Mouse (Mus musculus) embryonic facial prominence, embryonic 12.5 days (tissue): ENCODE measurements around the gene Mfsd9. TPM values are rescaled to one million over a fixed set of nuclear protein-coding genes. Genes with fewer than 3 reads are reported as not detected.

Experiments
- ATAC-seq: fragments of 200-750 bp; cut with Nextera tagmentation; 2 replicates; pipeline ENCODE4 v1.8.0; 2017; ENCODE audit not compliant: insufficient number of reproducible peaks, insufficient read depth, low FRiP score, low TSS enrichment
- H3K27ac ChIP-seq: fragments of 300-500 bp; sonication (generic); 2 replicates; pipeline ENCODE4 v1.5.1; 2016; ENCODE audit warnings: mild to moderate bottlenecking
- H3K27me3 ChIP-seq: fragments of 300-500 bp; sonication (generic); 2 replicates; pipeline ENCODE4 v1.6.1; 2016; ENCODE audit warnings: mild to moderate bottlenecking, moderate library complexity
- H3K36me3 ChIP-seq: fragments of 300-500 bp; sonication (generic); 2 replicates; pipeline ENCODE4 v1.6.1; 2016; ENCODE audit warnings: mild to moderate bottlenecking
- H3K4me1 ChIP-seq: fragments of 300-500 bp; sonication (generic); 2 replicates; pipeline ENCODE4 v1.6.1; 2016
- H3K4me2 ChIP-seq: fragments of 300-500 bp; sonication (generic); replicated peaks from 2 replicates; pipeline ENCODE4 v1.6.1; 2016; ENCODE audit warnings: mild to moderate bottlenecking, moderate library complexity
- H3K4me3 ChIP-seq: fragments of 300-500 bp; sonication (generic); 2 replicates; pipeline ENCODE4 v1.5.1; 2016; ENCODE audit warnings: mild to moderate bottlenecking
- H3K9ac ChIP-seq: fragments of 300-500 bp; sonication (generic); 2 replicates; pipeline ENCODE4 v1.6.1; 2016; ENCODE audit warnings: mild to moderate bottlenecking, moderate library complexity
- H3K9me3 ChIP-seq: fragments of 300-500 bp; sonication (generic); 2 replicates; pipeline ENCODE4 v1.6.1; 2016; ENCODE audit warnings: mild to moderate bottlenecking, moderate library complexity
- WGBS: fragments of 180-500 bp; shearing (Covaris S2); methylation state at CpG from one replicate; pipeline ENCODE4 v1.1.7; 2016; 5-methylcytosine and 5-hydroxymethylcytosine counted together
- polyA plus RNA-seq: library from polyadenylated mRNA; unstranded; fragments of >200 nt; fragmentation: Nextera tagmentation; extraction: Ambion mirVana; gene quantifications from 2 replicates; pipeline ENCODE4 v1.2.1, GENCODE M21; 2016

The Mfsd9 gene
- polyA plus RNA-seq, 1 experiment from 2014 or later = 3.5 TPM

- WGBS = 86% methylated on average over 12 of the region's 12 CpGs
- Histone ChIP-seq H3K27ac (no peak overlapping the region), H3K36me3 (no peaks in the 10 kb centered on the region), H3K4me1 (no peaks in the 10 kb centered on the region), H3K4me2 (no peak overlapping the region), H3K9ac (no peak overlapping the region), H3K9me3 (no peaks in the 10 kb centered on the region), H3K4me3 (no peak overlapping the region), H3K27me3 (no peaks in the 10 kb centered on the region)
- no peak for ATAC-seq
Observed at GRCm38 (mm10) chr1:40804118-40804517, 13.6 kb upstream of the Mfsd9 start.

- WGBS = 22% methylated on average over 3 of the region's 3 CpGs
- Histone ChIP-seq H3K4me3 (no peak overlapping the region), H3K9ac (no peak overlapping the region), H3K27me3 (no peaks in the 10 kb centered on the region), H3K4me2 (no peak overlapping the region), H3K9me3 (no peaks in the 10 kb centered on the region), H3K4me1 (no peaks in the 10 kb centered on the region), H3K36me3 (no peaks in the 10 kb centered on the region), H3K27ac (no peak overlapping the region)
- ATAC-seq = no peak
Observed at GRCm38 (mm10) chr1:40802759-40803158, 12.3 kb upstream of the Mfsd9 start.

DNA sequence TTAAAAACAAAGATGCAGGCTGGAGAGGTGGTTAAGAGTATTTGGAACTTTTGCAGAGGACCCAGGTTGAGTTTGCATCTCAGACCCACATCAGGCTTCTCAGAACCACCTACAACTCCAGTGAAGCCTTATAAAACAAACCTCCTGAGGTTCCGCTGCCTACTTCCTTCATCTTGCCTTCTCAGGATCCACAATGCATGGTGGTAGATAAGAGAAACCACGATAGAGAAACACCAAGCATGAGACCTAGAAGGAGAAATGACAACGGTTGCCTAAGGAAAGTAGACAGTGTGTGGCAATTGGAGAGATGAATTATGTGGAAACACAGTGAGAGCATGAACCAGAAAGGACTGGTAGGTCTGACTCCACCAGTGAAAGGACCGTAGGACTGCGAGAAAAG, 10.4 kb upstream of the Mfsd9 start:
- H3K4me1 ChIP-seq = no peaks in the 10 kb centered on the region
- no peaks in the 10 kb centered on the region for H3K27me3 ChIP-seq
- no peaks in the 10 kb centered on the region for H3K9me3 ChIP-seq
- H3K27ac ChIP-seq = no peak overlapping the region
- no peak overlapping the region for H3K9ac ChIP-seq
- no peak for ATAC-seq
- no peak overlapping the region for H3K4me3 ChIP-seq
- H3K4me2 ChIP-seq = no peak overlapping the region
- no peaks in the 10 kb centered on the region for H3K36me3 ChIP-seq
- WGBS = 85% methylated on average over 5 of the region's 5 CpGs

- Histone ChIP-seq H3K9ac (no peak overlapping the region), H3K4me3 (no peak overlapping the region), H3K4me1 (no peaks in the 10 kb centered on the region), H3K4me2 (no peak overlapping the region), H3K9me3 (no peaks in the 10 kb centered on the region), H3K27ac (no peak overlapping the region), H3K27me3 (no peaks in the 10 kb centered on the region), H3K36me3 (no peaks in the 10 kb centered on the region)
- 92% methylated on average over 8 of the region's 8 CpGs for WGBS
- no peak for ATAC-seq
Observed at GRCm38 (mm10) chr1:40799121-40799520, 8.6 kb upstream of the Mfsd9 start.

- H3K36me3 ChIP-seq = no peaks in the 10 kb centered on the region
- no peaks in the 10 kb centered on the region for H3K9me3 ChIP-seq
- WGBS = 16% methylated on average over 5 of the region's 5 CpGs
- H3K4me2 ChIP-seq = no peak overlapping the region
- no peaks in the 10 kb centered on the region for H3K27me3 ChIP-seq
- ATAC-seq = no peak
- no peak overlapping the region for H3K9ac ChIP-seq
- no peaks in the 10 kb centered on the region for H3K4me1 ChIP-seq
- no peak overlapping the region for H3K27ac ChIP-seq
- no peak overlapping the region for H3K4me3 ChIP-seq
Observed at GRCm38 (mm10) chr1:40797348-40797747, 6.9 kb upstream of the Mfsd9 start.

DNA sequence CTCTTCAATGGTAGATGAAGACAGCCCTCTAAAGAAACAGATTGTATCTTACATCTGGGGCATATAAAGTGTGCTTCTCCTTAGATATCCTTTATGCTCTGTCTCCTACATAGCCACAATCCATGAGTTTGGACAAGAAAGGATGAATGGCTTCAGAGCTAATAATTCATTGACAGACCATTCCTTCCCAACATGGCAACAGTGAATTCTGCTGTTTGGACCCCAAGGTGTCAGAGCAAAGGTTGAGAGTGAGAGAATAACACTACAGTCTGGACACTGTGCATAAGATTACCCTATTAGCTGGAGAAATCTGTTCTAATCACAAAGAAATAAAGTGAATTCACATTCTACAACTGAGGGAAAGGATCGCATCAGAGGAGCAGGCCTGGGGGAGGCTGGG, 5.0 kb upstream of the Mfsd9 start:
- H3K9ac ChIP-seq = no peak overlapping the region
- no peak for ATAC-seq
- H3K36me3 ChIP-seq = no peaks in the 10 kb centered on the region
- H3K4me2 ChIP-seq = no peak overlapping the region
- H3K27ac ChIP-seq = no peak overlapping the region
- H3K4me1 ChIP-seq = no peaks in the 10 kb centered on the region
- no peak overlapping the region for H3K4me3 ChIP-seq
- no peaks in the 10 kb centered on the region for H3K9me3 ChIP-seq
- 94% methylated on average over 1 of the region's 1 CpGs for WGBS
- no peaks in the 10 kb centered on the region for H3K27me3 ChIP-seq

GRCm38 (mm10) chr1:40789666-40790233, 737 bp downstream of the Mfsd9 start:
- Histone ChIP-seq H3K9ac (0 out of 2 replicates have a peak overlapping the region, but pooled peaks have one; percentile 50), H3K9me3 (no peaks in the 10 kb centered on the region), H3K27ac (no peak overlapping the region), H3K4me1 (peaks cover 7% of the 10 kb centered on the region), H3K4me2 (peak overlapping the region; percentile 68), H3K36me3 (no peaks in the 10 kb centered on the region), H3K27me3 (no peaks in the 10 kb centered on the region), H3K4me3 (peak overlapping the region; percentile 65)
- WGBS = 25% methylated on average over 5 of the region's 5 CpGs
- no peak for ATAC-seq

DNA sequence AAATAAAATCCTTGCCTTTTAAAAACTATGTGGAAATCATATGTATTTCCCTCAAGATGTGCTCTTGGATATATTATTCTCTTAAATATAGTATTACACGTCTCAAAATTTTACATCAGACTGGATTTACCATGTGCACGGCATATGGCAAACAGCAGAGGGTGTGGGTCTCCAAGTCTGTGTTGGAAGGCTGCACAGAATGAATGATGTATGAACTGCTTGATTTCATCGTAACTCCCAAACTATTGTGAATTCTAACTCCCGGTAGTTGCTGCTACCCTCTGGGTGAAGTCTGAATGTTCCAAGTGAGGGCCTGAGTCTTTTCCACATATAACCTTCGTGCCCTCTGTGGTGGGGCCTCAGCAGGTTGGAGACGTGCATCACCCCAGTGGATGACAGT, 1.5 kb downstream of the Mfsd9 start:
- no peaks in the 10 kb centered on the region for H3K36me3 ChIP-seq
- H3K4me1 ChIP-seq = peaks cover 7% of the 10 kb centered on the region
- H3K27ac ChIP-seq = no peak overlapping the region
- no peak overlapping the region for H3K4me3 ChIP-seq
- H3K9me3 ChIP-seq = no peaks in the 10 kb centered on the region
- no peak for ATAC-seq
- 0 out of 2 replicates have a peak overlapping the region, but pooled peaks have one; percentile 68 for H3K4me2 ChIP-seq
- H3K9ac ChIP-seq = no peak overlapping the region
- 77% methylated on average over 6 of the region's 6 CpGs for WGBS
- H3K27me3 ChIP-seq = no peaks in the 10 kb centered on the region

GRCm38 (mm10) chr1:40785876-40786445, 4.5 kb downstream of the Mfsd9 start:
- Histone ChIP-seq H3K27ac (no peak overlapping the region), H3K4me1 (peaks cover 7% of the 10 kb centered on the region), H3K27me3 (no peaks in the 10 kb centered on the region), H3K4me2 (no peak overlapping the region), H3K36me3 (no peaks in the 10 kb centered on the region), H3K4me3 (no peak overlapping the region), H3K9ac (no peak overlapping the region), H3K9me3 (no peaks in the 10 kb centered on the region)
- ATAC-seq = no peak
- WGBS = 86% methylated on average over 11 of the region's 11 CpGs

- peaks cover 12% of the 10 kb centered on the region; the same call in 1 of the 2 replicates for H3K36me3 ChIP-seq
- no peak for ATAC-seq
- H3K27me3 ChIP-seq = no peaks in the 10 kb centered on the region
- H3K4me2 ChIP-seq = no peak overlapping the region
- H3K4me3 ChIP-seq = no peak overlapping the region
- peaks cover 4% of the 10 kb centered on the region; the same call in 1 of the 2 replicates for H3K9me3 ChIP-seq
- H3K9ac ChIP-seq = no peak overlapping the region
- H3K4me1 ChIP-seq = no peaks in the 10 kb centered on the region
- H3K27ac ChIP-seq = no peak overlapping the region
- WGBS = 84% methylated on average over 9 of the region's 9 CpGs
Observed at GRCm38 (mm10) chr1:40784306-40784705, 6.2 kb downstream of the Mfsd9 start.

DNA sequence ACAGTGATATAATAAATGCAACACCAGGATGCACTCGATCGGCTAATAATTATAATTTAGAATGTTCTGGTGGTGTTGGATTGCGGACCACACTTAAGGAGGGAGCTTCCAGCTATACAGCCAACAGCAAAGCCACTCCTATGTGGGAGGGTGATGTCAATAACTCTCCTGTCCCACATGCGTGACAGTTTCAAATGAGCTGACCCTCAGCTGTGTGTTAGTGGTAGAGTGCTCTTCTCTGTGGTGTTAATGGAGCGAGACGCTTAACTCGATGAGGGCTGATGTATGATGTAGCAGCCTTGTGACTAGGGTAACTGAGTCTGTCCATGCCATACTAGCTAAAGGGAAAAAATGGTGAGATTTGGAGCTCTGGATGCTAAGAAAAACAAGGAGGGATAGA, 7.0 kb downstream of the Mfsd9 start:
- Histone ChIP-seq H3K4me1 (no peaks in the 10 kb centered on the region), H3K9ac (no peak overlapping the region), H3K27me3 (no peaks in the 10 kb centered on the region), H3K4me2 (no peak overlapping the region), H3K36me3 (peaks cover 20% of the 10 kb centered on the region), H3K4me3 (no peak overlapping the region), H3K9me3 (peaks cover 11% of the 10 kb centered on the region), H3K27ac (no peak overlapping the region)
- ATAC-seq = no peak
- WGBS = 92% methylated on average over 7 of the region's 7 CpGs

GRCm38 (mm10) chr1:40776763-40777162, 13.7 kb downstream of the Mfsd9 start:
- no peak overlapping the region for H3K4me3 ChIP-seq
- H3K9ac ChIP-seq = no peak overlapping the region
- H3K4me2 ChIP-seq = no peak overlapping the region
- WGBS = 64% methylated on average over 3 of the region's 3 CpGs
- H3K4me1 ChIP-seq = no peaks in the 10 kb centered on the region
- H3K36me3 ChIP-seq = peaks cover 31% of the 10 kb centered on the region
- H3K27ac ChIP-seq = no peak overlapping the region
- peaks cover 12% of the 10 kb centered on the region for H3K9me3 ChIP-seq
- H3K27me3 ChIP-seq = no peaks in the 10 kb centered on the region
- ATAC-seq = no peak
